Mouse (Mus musculus) neural tube, embryonic 12.5 days (tissue): ENCODE data around the gene Ahnak2. TPM values are rescaled to one million over a fixed set of nuclear protein-coding genes. Genes with fewer than 3 reads are reported as not detected.
A peak's percentile ranks its signal among the peaks of the same experiment; 100 is the strongest.
"Not testable (repeated sequence)": the region's sequence is repeated elsewhere in the genome, so short reads cannot be mapped to it uniquely, and the experiment has no call there.

ENCODE experiments used
- ATAC-seq: fragments of 200-750 bp; cut with Nextera tagmentation; 2 replicates; pipeline ENCODE4 v1.8.0; 2017; ENCODE audit warnings: low read depth, mild to moderate bottlenecking, moderate TSS enrichment, moderate library complexity; ENCODE audit not compliant: low FRiP score
- H3K27ac ChIP-seq: fragments of 300-500 bp; sonication (generic); 2 replicates; pipeline ENCODE4 v1.5.1; 2016
- H3K27me3 ChIP-seq: fragments of 300-500 bp; sonication (generic); replicated peaks from 2 replicates; pipeline ENCODE4 v1.6.1; 2016; ENCODE audit warnings: mild to moderate bottlenecking
- H3K36me3 ChIP-seq: fragments of 300-500 bp; sonication (generic); 2 replicates; pipeline ENCODE4 v1.6.1; 2016; ENCODE audit warnings: mild to moderate bottlenecking
- H3K4me1 ChIP-seq: fragments of 300-500 bp; sonication (generic); 2 replicates; pipeline ENCODE4 v1.6.1; 2016
- H3K4me2 ChIP-seq: fragments of 300-500 bp; sonication (generic); replicated peaks from 2 replicates; pipeline ENCODE4 v1.6.1; 2016; ENCODE audit warnings: mild to moderate bottlenecking
- H3K4me3 ChIP-seq: fragments of 300-500 bp; sonication (generic); 2 replicates; pipeline ENCODE4 v1.5.1; 2016
- H3K9ac ChIP-seq: fragments of 300-500 bp; sonication (generic); 2 replicates; pipeline ENCODE4 v1.6.1; 2016; ENCODE audit warnings: mild to moderate bottlenecking
- H3K9me3 ChIP-seq: fragments of 300-500 bp; sonication (generic); 2 replicates; pipeline ENCODE4 v1.6.1; 2016; ENCODE audit warnings: mild to moderate bottlenecking
- WGBS: fragments of 180-500 bp; shearing (Covaris S2); methylation state at CpG from one replicate; pipeline ENCODE4 v1.1.7; 2016; 5-methylcytosine and 5-hydroxymethylcytosine counted together
- polyA plus RNA-seq: library from polyadenylated mRNA; unstranded; fragments of >200 nt; fragmentation: Nextera tagmentation; extraction: Ambion mirVana; gene quantifications from 2 replicates; pipeline ENCODE4 v1.2.1, GENCODE M21; 2016

The Ahnak2 gene
- polyA plus RNA-seq, 1 experiment from 2014 or later, result 0.93 TPM

DNA sequence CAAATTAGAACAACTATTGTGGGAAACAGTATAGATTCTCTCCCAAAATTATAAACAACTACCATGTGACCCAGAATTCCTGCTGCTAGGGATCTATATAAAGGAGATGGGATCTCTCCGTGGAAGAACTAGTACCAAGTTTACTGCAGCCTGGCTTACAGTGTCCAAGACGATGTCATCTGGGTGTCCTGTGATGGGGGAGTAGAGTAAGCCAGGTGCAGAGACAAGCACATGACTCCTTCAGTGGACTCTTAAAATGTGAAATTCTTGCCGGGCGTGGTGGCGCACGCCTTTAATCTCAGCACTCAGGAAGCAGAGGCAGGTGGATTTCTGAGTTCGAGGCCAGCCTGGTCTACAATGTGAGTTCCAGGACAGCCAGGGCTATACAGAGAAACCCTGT, 14.4 kb upstream of the Ahnak2 start:
- H3K4me2 ChIP-seq, H3K4me1 ChIP-seq, H3K9ac ChIP-seq, H3K27me3 ChIP-seq, H3K27ac ChIP-seq, H3K9me3 ChIP-seq, H3K4me3 ChIP-seq, ATAC-seq: not testable (repeated sequence)
- peaks cover 77% of the 10 kb centered on the region for H3K36me3 ChIP-seq
- WGBS, result 88% methylated on average over 7 of the region's 7 CpGs

DNA sequence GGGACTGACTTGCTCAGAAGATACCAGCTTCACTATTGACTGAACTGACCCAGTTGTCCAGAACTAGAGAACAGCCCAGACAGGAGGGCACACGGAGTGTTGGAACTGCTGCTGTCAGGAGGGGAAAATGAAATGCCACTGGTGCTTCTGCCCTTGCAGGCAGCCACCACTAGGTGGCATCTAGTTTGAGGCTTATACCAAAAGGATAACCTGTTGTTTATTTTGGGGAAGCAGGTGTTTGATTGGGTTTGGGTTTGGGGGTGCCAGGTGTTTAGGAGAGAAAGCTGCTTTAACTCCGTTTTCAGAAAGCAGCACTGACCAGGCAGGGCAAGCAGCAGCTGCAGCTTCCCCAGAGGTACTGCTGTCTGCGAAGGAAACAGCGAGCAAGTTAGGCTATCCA, 13.8 kb upstream of the Ahnak2 start:
- Histone ChIP-seq H3K4me3 (no peak overlapping the region), H3K4me1 (no peaks in the 10 kb centered on the region), H3K4me2 (no peak overlapping the region), H3K27ac (no peak overlapping the region), H3K27me3 (no peaks in the 10 kb centered on the region), H3K36me3 (peaks cover 71% of the 10 kb centered on the region), H3K9ac (no peak overlapping the region), H3K9me3 (no peaks in the 10 kb centered on the region)
- no peak for ATAC-seq
- 57% methylated on average over 4 of the region's 4 CpGs for WGBS

DNA sequence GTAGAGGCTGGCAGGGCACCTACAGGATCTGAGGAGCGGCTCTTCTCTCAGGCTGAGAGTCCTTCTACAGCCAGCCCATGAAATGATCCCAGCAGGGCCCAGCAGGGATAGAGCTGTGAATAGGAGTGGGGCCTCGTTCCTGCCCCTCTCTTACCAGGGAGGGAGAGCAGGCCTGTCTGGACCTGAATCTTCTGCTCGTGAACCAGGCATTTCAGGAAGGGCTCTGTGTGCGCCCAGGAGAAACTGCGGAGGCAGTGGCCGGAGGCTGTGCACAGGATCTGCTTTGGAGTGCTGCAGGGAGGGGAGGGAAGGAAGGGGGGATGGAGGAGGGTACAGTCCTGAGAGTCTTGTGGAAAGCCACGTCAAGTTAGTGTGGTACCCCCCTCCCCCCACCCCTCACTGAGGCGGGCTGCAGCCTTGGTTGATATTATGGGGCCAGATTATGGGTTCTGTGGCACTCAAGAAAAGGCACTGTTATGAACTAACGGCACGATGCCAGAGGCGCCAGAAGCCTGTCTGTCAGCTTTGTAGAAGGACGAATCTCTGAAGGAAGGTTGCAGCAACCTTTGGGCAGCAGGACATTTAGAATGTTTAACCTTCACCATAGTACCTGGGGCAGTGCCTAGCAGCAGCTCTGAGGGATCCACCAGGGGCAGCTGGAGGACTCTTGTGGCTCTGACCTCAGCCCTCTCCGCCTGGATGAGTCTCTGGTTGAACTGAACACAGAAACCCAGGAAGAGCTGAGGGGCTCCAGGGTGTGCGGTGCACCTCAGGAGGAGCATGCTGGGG, 12.4 kb upstream of the Ahnak2 start:
- no peak for ATAC-seq
- peaks cover 59% of the 10 kb centered on the region for H3K36me3 ChIP-seq

DNA sequence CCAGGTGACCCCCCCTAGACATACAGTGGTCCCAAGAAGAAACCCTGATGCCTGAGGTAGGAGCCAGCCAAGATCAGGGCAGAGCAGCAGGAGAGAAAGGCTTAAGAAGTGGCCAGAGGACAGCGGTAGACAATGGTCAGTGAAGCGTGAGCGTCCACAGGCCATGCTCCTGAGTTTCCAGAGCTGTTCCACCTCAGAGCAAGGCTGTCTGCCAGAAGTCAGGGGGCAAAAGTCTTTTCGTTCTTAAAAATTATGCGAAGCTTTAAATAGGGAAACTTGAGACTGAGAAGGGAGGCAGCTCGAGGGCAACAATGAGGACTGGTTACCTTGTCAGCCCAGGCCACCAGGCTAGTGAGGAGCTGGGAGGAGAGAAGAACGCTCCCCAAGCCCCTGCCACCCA, 10.9 kb upstream of the Ahnak2 start:
- 94% methylated on average over 7 of the region's 7 CpGs for WGBS
- ATAC-seq, result no peak

More for the DNA sequence above, 12.4 kb upstream of the Ahnak2 start:
- WGBS, result 78% methylated on average over 14 of the region's 14 CpGs
- Histone ChIP-seq H3K27me3 (no peaks in the 10 kb centered on the region), H3K9me3 (no peaks in the 10 kb centered on the region), H3K4me2 (no peak overlapping the region), H3K4me3 (no peak overlapping the region), H3K4me1 (peaks cover 3% of the 10 kb centered on the region), H3K9ac (no peak overlapping the region), H3K27ac (no peak overlapping the region)

DNA sequence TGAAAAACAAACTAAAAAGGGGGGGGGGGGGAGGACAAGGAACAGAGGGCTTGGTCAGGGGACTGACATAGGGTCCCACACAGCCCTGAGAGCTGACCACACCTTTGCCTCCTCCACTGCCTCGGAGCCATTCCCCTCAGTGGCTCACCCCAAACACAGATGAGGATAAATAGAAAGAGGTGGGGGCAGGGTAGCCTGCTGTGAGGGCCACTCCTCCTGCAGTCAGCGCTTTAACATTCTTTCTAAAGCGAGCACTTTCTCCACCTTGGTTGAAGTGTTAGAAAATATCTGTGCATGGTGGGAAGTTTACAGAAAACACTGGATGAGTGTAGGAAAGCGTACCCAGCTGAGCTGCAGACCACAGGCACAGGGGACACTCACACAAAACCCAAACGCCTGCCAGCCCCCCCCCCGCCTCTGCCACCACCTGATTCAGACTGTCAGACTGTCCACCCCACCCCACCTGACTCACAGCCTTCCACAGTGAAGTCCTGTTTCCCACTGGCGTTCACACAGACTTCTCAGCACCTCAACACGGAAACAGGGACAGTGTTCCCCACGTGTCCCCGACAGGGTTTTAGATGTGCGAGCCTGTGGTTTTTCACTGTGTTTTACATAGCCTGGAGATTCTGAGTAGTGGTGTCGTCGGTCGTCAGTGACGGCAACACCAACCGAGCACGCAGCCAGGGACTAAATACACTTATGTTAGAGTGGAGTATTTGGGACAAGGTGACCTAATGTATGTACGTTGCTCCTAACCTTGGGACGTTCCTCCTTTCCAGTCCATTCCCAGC, 7.8 kb upstream of the Ahnak2 start:
- no peak for ATAC-seq
- H3K36me3 ChIP-seq, result peaks cover 25% of the 10 kb centered on the region
- H3K4me2 ChIP-seq, result peak overlapping the region; percentile 92
- H3K4me3 ChIP-seq, result peak overlapping the region; percentile 62; the same call in 1 of the 2 replicates
- no peak overlapping the region for H3K27ac ChIP-seq
- peaks cover 2% of the 10 kb centered on the region; the same call in 1 of the 2 replicates for H3K27me3 ChIP-seq
- H3K9me3 ChIP-seq, result no peaks in the 10 kb centered on the region
- H3K9ac ChIP-seq, result 0 out of 2 replicates have a peak overlapping the region, but pooled peaks have one; percentile 60
- WGBS, result 66% methylated on average over 19 of the region's 19 CpGs
- peaks cover 18% of the 10 kb centered on the region for H3K4me1 ChIP-seq

More for the DNA sequence above, 10.9 kb upstream of the Ahnak2 start:
- H3K27me3 ChIP-seq, result no peaks in the 10 kb centered on the region
- no peak overlapping the region for H3K27ac ChIP-seq
- no peak overlapping the region for H3K4me2 ChIP-seq
- H3K9me3 ChIP-seq, result no peaks in the 10 kb centered on the region
- H3K9ac ChIP-seq, result no peak overlapping the region
- no peak overlapping the region for H3K4me3 ChIP-seq
- peaks cover 14% of the 10 kb centered on the region for H3K4me1 ChIP-seq
- peaks cover 44% of the 10 kb centered on the region for H3K36me3 ChIP-seq

DNA sequence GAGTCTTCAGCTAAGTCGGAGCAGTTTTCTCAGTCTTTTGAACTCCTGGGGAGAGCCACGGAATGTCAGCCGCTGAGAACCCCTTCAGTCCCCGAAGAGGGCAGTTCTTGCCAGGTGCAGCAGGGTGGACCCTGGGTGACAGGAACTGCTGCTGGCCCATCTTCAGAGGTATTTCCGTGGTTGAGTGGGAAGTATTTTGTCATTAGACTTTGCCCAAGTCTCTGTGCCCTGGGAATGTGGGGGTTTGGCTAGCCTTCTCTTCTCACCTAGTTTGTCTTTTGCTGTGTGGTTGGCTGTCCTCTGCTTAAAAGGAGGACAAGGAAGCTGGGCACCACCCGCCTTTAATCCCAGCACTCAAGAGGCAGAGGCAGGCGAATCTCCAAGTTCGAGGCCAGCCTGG, 7.2 kb upstream of the Ahnak2 start:
- Histone ChIP-seq H3K27me3 (peaks cover 6% of the 10 kb centered on the region; the same call in 1 of the 2 replicates), H3K4me2 (peak overlapping the region; percentile 92), H3K4me3 (peak overlapping the region; percentile 62), H3K9ac (peak overlapping the region; percentile 60), H3K9me3 (no peaks in the 10 kb centered on the region), H3K36me3 (peaks cover 20% of the 10 kb centered on the region), H3K4me1 (peaks cover 18% of the 10 kb centered on the region), H3K27ac (no peak overlapping the region)
- WGBS, result 21% methylated on average over 8 of the region's 8 CpGs
- no peak for ATAC-seq

DNA sequence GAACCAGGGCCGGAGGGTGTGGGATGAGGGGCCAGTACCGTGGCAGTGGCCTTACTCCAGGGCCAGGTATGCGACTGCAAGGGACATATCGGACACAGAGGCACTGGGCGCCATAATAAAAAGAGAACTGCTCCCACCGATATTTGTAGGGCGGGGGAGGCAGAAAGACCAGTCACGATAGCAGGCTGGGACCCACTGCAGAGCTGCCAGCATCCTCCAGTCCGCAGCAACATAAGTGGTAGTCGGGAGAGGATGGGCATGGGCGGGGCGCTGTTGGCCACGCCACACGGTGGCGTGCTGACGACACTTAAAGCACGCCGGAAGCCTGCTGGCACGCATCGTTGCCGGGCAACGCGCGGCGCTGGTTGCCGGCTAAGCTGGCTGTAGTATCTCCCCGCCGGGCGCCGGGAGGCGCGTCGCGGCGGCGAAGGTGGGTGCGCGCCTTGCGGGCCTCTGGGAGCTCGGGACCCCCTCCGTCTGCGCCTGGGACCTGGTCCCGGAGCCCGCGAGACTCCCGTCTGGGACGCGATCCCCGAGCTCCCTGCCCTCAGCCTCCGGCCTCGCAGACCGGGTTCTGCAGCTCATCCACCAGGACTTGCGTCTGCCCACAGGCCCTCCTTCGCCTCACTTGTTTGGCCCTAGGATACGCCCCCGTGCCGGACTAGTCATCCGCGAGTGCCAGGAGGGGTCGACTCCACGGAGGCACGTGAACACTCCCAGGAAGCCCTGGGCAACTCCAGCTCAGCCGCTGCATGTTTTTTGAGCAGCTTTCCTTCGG, 6.3 kb upstream of the Ahnak2 start, which contains the start of gene Clba1:
Gene Clba1 (plus strand): TSS at position 351 of the 778 bp plus-strand sequence.
- ATAC-seq, result peak; percentile 92
- Histone ChIP-seq H3K27me3 (peaks cover 6% of the 10 kb centered on the region; the same call in 1 of the 2 replicates), H3K9me3 (no peaks in the 10 kb centered on the region), H3K36me3 (peaks cover 12% of the 10 kb centered on the region), H3K4me1 (peaks cover 18% of the 10 kb centered on the region), H3K4me2 (peak within 1 kb of the TSS; percentile 92), H3K4me3 (peak within 1 kb of the TSS; percentile 62), H3K9ac (peak within 1 kb of the TSS; percentile 60), H3K27ac (peak within 1 kb of the TSS; percentile 42; the same call in 1 of the 2 replicates)
- 2% methylated on average over 58 of the region's 64 CpGs for WGBS

DNA sequence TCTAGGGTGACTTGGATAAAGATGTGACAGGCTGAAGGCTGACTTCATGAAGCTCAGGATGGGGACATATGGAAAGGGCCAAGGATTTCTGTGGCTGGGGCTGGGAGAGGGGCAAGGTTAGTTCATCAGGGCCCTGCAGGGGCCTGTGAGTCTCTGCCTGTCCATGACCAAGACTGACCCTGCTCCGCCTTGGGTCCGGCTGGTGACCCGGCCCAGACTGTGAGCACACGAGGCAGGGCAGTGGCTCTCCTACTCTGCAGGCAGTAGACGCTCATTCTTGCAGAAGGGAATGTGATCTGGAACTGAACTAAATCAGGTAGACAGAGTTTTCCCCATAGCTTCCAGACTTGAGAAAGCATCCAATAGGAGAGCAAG, 5.7 kb upstream of the Ahnak2 start:
- WGBS, result 71% methylated on average over 5 of the region's 5 CpGs
- Histone ChIP-seq H3K27ac (peak overlapping the region; percentile 42; the same call in 1 of the 2 replicates), H3K9ac (peak overlapping the region; percentile 60), H3K4me3 (peak overlapping the region; percentile 62), H3K4me1 (peaks cover 20% of the 10 kb centered on the region), H3K9me3 (no peaks in the 10 kb centered on the region), H3K36me3 (peaks cover 9% of the 10 kb centered on the region; the same call in 1 of the 2 replicates), H3K4me2 (peak overlapping the region; percentile 92), H3K27me3 (peaks cover 11% of the 10 kb centered on the region; the same call in 1 of the 2 replicates)
- peak; percentile 51 for ATAC-seq

DNA sequence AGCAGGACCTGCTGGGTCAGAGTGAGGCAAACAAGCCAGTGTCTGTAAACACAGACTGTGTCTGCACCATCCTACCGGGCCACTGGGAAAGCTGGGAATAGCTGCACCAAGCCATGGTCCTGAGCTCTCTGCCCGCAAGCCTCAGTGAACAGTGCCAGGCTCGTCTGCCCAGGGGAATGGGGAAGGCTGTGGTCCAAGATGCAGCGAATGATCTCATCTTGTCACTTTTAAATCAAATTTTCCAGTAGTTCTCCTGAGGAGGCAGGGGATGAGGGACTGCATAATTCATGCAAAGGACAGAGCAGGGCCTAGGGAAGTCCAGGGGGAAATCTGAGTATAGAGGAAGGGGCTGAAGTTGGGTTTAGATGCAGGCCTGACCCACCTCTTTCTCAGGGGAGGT, 5.3 kb upstream of the Ahnak2 start:
- Histone ChIP-seq H3K9ac (no peak overlapping the region), H3K27ac (no peak overlapping the region), H3K9me3 (no peaks in the 10 kb centered on the region), H3K27me3 (peaks cover 15% of the 10 kb centered on the region; the same call in 1 of the 2 replicates), H3K4me2 (no peak overlapping the region), H3K4me1 (peaks cover 24% of the 10 kb centered on the region), H3K4me3 (no peak overlapping the region), H3K36me3 (peaks cover 7% of the 10 kb centered on the region; the same call in 1 of the 2 replicates)
- WGBS, result 81% methylated on average over 4 of the region's 4 CpGs
- ATAC-seq, result no peak

DNA sequence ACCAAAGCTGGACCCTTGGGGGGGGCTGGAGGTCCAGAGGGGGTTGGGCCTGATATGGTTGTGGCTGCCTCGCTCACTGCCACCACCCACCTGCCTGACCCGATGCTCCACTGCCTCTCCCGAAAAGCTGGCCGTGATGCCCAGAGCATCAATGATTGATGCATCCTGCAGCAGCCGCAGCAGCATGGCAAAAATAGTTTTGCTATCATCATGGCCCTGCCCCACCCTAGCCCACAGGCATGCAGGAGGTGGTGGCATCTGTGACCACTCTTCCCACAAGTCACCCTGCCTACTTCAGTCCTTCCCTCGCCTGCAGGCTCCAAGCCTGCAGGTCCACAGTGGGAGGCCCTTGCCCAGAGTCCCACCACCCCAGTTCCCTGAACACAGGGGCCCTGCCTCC, 3.6 kb upstream of the Ahnak2 start:
- ATAC-seq, result no peak
- no peak overlapping the region for H3K9ac ChIP-seq
- H3K27me3 ChIP-seq, result peaks cover 26% of the 10 kb centered on the region
- H3K36me3 ChIP-seq, result no peaks in the 10 kb centered on the region
- no peak overlapping the region for H3K4me3 ChIP-seq
- H3K4me1 ChIP-seq, result peaks cover 37% of the 10 kb centered on the region
- 76% methylated on average over 6 of the region's 6 CpGs for WGBS
- H3K4me2 ChIP-seq, result no peak overlapping the region
- H3K27ac ChIP-seq, result no peak overlapping the region
- no peaks in the 10 kb centered on the region for H3K9me3 ChIP-seq

DNA sequence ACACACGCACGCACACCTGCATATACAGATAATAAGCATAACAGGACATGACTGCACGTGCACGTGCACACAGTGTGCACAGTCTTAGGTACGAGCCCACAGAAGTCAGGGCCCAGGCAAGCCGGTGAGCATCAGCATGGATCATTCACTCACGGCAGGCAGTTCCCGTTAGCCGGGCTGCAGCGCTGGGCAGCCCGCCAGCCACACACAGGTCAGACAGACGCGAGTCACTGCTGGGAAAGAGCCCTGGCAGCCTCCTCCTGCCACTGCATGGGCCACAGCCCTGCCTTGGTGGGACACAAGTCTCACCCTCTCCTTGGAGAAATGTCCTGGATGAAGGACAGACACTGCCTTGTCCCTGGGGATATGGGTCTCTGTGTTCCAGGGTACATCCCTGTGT, 1.6 kb upstream of the Ahnak2 start:
- Histone ChIP-seq H3K4me1 (peaks cover 27% of the 10 kb centered on the region), H3K27me3 (peaks cover 33% of the 10 kb centered on the region), H3K9me3 (no peaks in the 10 kb centered on the region), H3K9ac (no peak overlapping the region), H3K27ac (no peak overlapping the region), H3K36me3 (no peaks in the 10 kb centered on the region), H3K4me2 (no peak overlapping the region), H3K4me3 (no peak overlapping the region)
- ATAC-seq, result no peak
- WGBS, result 51% methylated on average over 13 of the region's 13 CpGs
